Mouse (Mus musculus) erythroblast, adult 5-6 weeks (primary cell): ENCODE results near the gene Lgals2. TPM values are rescaled to one million over a fixed set of nuclear protein-coding genes. Genes with fewer than 3 reads are reported as not detected.

Experiments
- total RNA-seq, 2 experiments: library from RNA; stranded (forward) in 1 of 2; stranded (reverse) in 1 of 2; fragments of 150-400 nt in 1 of 2; fragments of 200-764, 138-1000 nt in 1 of 2; gene quantifications; 2 replicates each; pipeline versions ENCODE4 v1.2.3 to v1.2.4; 2015 to 2017; ENCODE audit warnings: low replicate concordance in 2 of 2

Lgals2 gene
- total RNA-seq, 2 experiments from 2014 or later, result not detected

Other genes with a start within 250 kb of the Lgals2 start
- gene Elfn2, start 136.8 kb downstream of the Lgals2 start, total RNA-seq (2015; ENCODE audit: low replicate concordance), result not detected in 2 replicates
- gene Elfn2, start 136.8 kb downstream of the Lgals2 start, total RNA-seq (2017; ENCODE audit: low replicate concordance), result 0.09 TPM in 1 of 2 replicates, not detected in the other
- 0.38 and 1.7 TPM in 2 replicates for gene Mfng, start 82.1 kb downstream of the Lgals2 start, total RNA-seq (2015; ENCODE audit: low replicate concordance)
- 0.17 and 0.98 TPM in 2 replicates for gene Mfng, start 82.1 kb downstream of the Lgals2 start, total RNA-seq (2017; ENCODE audit: low replicate concordance)
- gene Card10, start 52.5 kb downstream of the Lgals2 start, total RNA-seq (2015; ENCODE audit: low replicate concordance), result 0.58 TPM in 1 of 2 replicates, not detected in the other
- 0.56 TPM in 1 of 2 replicates, not detected in the other for gene Card10, start 52.5 kb downstream of the Lgals2 start, total RNA-seq (2017; ENCODE audit: low replicate concordance)
- not detected in 2 replicates for gene Cdc42ep1, start 12.9 kb downstream of the Lgals2 start, total RNA-seq (2015; ENCODE audit: low replicate concordance)
- gene Cdc42ep1, start 12.9 kb downstream of the Lgals2 start, total RNA-seq (2017; ENCODE audit: low replicate concordance), result 0.70 TPM in 1 of 2 replicates, not detected in the other
- 6.5 and 17.1 TPM in 2 replicates for gene Gga1, start 21.7 kb upstream of the Lgals2 start, total RNA-seq (2015; ENCODE audit: low replicate concordance)
- gene Gga1, start 21.7 kb upstream of the Lgals2 start, total RNA-seq (2017; ENCODE audit: low replicate concordance), result 3.5 and 3.7 TPM in 2 replicates
- gene Gm49510, start 44.1 kb upstream of the Lgals2 start, total RNA-seq (2015; ENCODE audit: low replicate concordance), result not detected in 2 replicates
- 0.56 and 0.77 TPM in 2 replicates for gene Gm49510, start 44.1 kb upstream of the Lgals2 start, total RNA-seq (2017; ENCODE audit: low replicate concordance)
- 13.6 and 15.2 TPM in 2 replicates for gene Sh3bp1, start 44.2 kb upstream of the Lgals2 start, total RNA-seq (2015; ENCODE audit: low replicate concordance)
- gene Sh3bp1, start 44.2 kb upstream of the Lgals2 start, total RNA-seq (2017; ENCODE audit: low replicate concordance), result 4.5 and 8.8 TPM in 2 replicates
- 2.7 and 9.4 TPM in 2 replicates for gene Pdxp, start 58.4 kb upstream of the Lgals2 start, total RNA-seq (2015; ENCODE audit: low replicate concordance)
- gene Pdxp, start 58.4 kb upstream of the Lgals2 start, total RNA-seq (2017; ENCODE audit: low replicate concordance), result not detected in 2 replicates
- gene Lgals1, start 71.2 kb upstream of the Lgals2 start, total RNA-seq (2015; ENCODE audit: low replicate concordance), result 46.1 and 56.2 TPM in 2 replicates
- gene Lgals1, start 71.2 kb upstream of the Lgals2 start, total RNA-seq (2017; ENCODE audit: low replicate concordance), result 77.5 and 79.0 TPM in 2 replicates
- gene Nol12, start 79.4 kb upstream of the Lgals2 start, total RNA-seq (2015; ENCODE audit: low replicate concordance), result 1.5 and 6.1 TPM in 2 replicates
- gene Nol12, start 79.4 kb upstream of the Lgals2 start, total RNA-seq (2017; ENCODE audit: low replicate concordance), result 7.6 and 10.7 TPM in 2 replicates
- 42.6 and 43.6 TPM in 2 replicates for gene Triobp, start 92.2 kb upstream of the Lgals2 start, total RNA-seq (2015; ENCODE audit: low replicate concordance)
- gene Triobp, start 92.2 kb upstream of the Lgals2 start, total RNA-seq (2017; ENCODE audit: low replicate concordance), result 16.3 and 20.9 TPM in 2 replicates
- gene H1f0, start 172.9 kb upstream of the Lgals2 start, total RNA-seq (2015; ENCODE audit: low replicate concordance), result 6.5 and 8.6 TPM in 2 replicates
- 8.2 and 20.5 TPM in 2 replicates for gene H1f0, start 172.9 kb upstream of the Lgals2 start, total RNA-seq (2017; ENCODE audit: low replicate concordance)
- gene Galr3, start 186.4 kb upstream of the Lgals2 start, total RNA-seq (2015; ENCODE audit: low replicate concordance), result not detected in 2 replicates
- gene Galr3, start 186.4 kb upstream of the Lgals2 start, total RNA-seq (2017; ENCODE audit: low replicate concordance), result not detected in 2 replicates
- gene Ankrd54, start 207.4 kb upstream of the Lgals2 start, total RNA-seq (2015; ENCODE audit: low replicate concordance), result 12.3 and 20.0 TPM in 2 replicates
- 7.5 and 11.4 TPM in 2 replicates for gene Ankrd54, start 207.4 kb upstream of the Lgals2 start, total RNA-seq (2017; ENCODE audit: low replicate concordance)
- 29.4 and 47.6 TPM in 2 replicates for gene Eif3l, start 219.7 kb upstream of the Lgals2 start, total RNA-seq (2015; ENCODE audit: low replicate concordance)
- 51.3 and 56.2 TPM in 2 replicates for gene Eif3l, start 219.7 kb upstream of the Lgals2 start, total RNA-seq (2017; ENCODE audit: low replicate concordance)